Mouse (Mus musculus) forebrain, embryonic 13.5 days (tissue): ENCODE results near the gene Cyp2c50. TPM values are rescaled to one million over a fixed set of nuclear protein-coding genes. Genes with fewer than 3 reads are reported as not detected.
"Not testable (repeated sequence)": the region's sequence is repeated elsewhere in the genome, so short reads cannot be mapped to it uniquely, and the experiment has no call there.

ENCODE experiments used
- ATAC-seq: fragments of 200-750 bp; cut with Nextera tagmentation; 2 replicates; pipeline ENCODE4 v1.8.0; 2017
- H3K27ac ChIP-seq: fragments of 300-500 bp; sonication (generic); 2 replicates; pipeline ENCODE4 v1.5.1; 2015; ENCODE audit warnings: inconsistent platforms, mild to moderate bottlenecking, moderate library complexity
- H3K27me3 ChIP-seq: fragments of 300-500 bp; sonication (generic); 2 replicates; pipeline ENCODE4 v1.6.1; 2015; ENCODE audit warnings: mild to moderate bottlenecking, inconsistent platforms
- H3K36me3 ChIP-seq: fragments of 300-500 bp; sonication (generic); 2 replicates; pipeline ENCODE4 v1.6.1; 2015; ENCODE audit warnings: mild to moderate bottlenecking, inconsistent platforms; ENCODE audit not compliant: poor library complexity, severe bottlenecking
- H3K4me1 ChIP-seq: fragments of 300-500 bp; sonication (generic); 2 replicates; pipeline ENCODE4 v1.6.1; 2015; ENCODE audit warnings: inconsistent platforms
- H3K4me2 ChIP-seq: fragments of 300-500 bp; sonication (generic); 2 replicates; pipeline ENCODE4 v1.6.1; 2015; ENCODE audit warnings: inconsistent platforms, mild to moderate bottlenecking, moderate library complexity
- H3K4me3 ChIP-seq: fragments of 300-500 bp; sonication (generic); 2 replicates; pipeline ENCODE4 v1.5.1; 2015; ENCODE audit warnings: mild to moderate bottlenecking, inconsistent platforms
- H3K9ac ChIP-seq: fragments of 300-500 bp; sonication (generic); 2 replicates; pipeline ENCODE4 v1.6.1; 2015; ENCODE audit warnings: mild to moderate bottlenecking, inconsistent platforms
- H3K9me3 ChIP-seq: fragments of 300-500 bp; sonication (generic); replicated peaks from 2 replicates; pipeline ENCODE4 v1.6.1; 2016; ENCODE audit warnings: inconsistent platforms
- WGBS: fragments of 180-500 bp; shearing (Covaris S2); methylation state at CpG from one replicate; pipeline ENCODE4 v1.1.7; 2015; 5-methylcytosine and 5-hydroxymethylcytosine counted together
- polyA plus RNA-seq: library from polyadenylated mRNA; unstranded; fragments of >200 nt; fragmentation: Nextera tagmentation; extraction: Ambion mirVana; gene quantifications from 2 replicates; pipeline ENCODE4 v1.2.1, GENCODE M21; 2015

Cyp2c50 gene
- polyA plus RNA-seq = not detected in 2 replicates

DNA sequence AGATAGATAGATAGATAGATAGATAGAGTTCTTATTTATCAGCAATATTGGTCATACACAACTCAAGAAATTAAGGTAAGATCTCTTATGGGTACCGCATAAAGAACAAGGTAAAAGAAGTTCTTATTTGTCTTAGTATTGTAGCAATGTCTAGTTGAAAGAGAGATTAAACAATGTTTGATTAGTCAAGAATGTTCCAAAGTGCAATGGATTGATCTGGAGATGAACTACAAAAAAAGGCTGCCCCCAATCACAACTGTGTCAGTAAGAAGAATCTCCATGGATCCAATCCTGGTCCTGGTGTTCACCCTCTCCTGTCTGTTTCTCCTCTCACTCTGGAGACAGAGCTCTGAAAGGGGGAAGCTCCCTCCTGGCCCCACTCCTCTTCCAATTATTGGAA lies at the start of gene Cyp2c50:
Gene Cyp2c50 (plus strand): TSS at position 268 of the 400 bp plus-strand sequence.
- H3K4me3 ChIP-seq, H3K4me2 ChIP-seq, H3K27ac ChIP-seq, H3K27me3 ChIP-seq, H3K9me3 ChIP-seq, H3K4me1 ChIP-seq, ATAC-seq, H3K36me3 ChIP-seq, H3K9ac ChIP-seq: not testable (repeated sequence)
- WGBS = 98% methylated on average over 1 of the region's 1 CpGs

GRCm38 (mm10) chr19:40073701-40074100 lies 15.8 kb upstream of the Cyp2c50 start, which contains the start of gene Cyp2c54:
TSS of gene Cyp2c54 (minus strand) at chr19:40073827.
- H3K9ac ChIP-seq = no peak within 1 kb of the TSS
- no peak for ATAC-seq
- H3K27ac ChIP-seq = no peak within 1 kb of the TSS
- no peaks in the 10 kb centered on the region for H3K9me3 ChIP-seq
- H3K27me3 ChIP-seq = no peaks in the 10 kb centered on the region
- no peaks in the 10 kb centered on the region for H3K36me3 ChIP-seq
- H3K4me1 ChIP-seq = no peaks in the 10 kb centered on the region
- no peak within 1 kb of the TSS for H3K4me2 ChIP-seq
- H3K4me3 ChIP-seq = no peak within 1 kb of the TSS

DNA sequence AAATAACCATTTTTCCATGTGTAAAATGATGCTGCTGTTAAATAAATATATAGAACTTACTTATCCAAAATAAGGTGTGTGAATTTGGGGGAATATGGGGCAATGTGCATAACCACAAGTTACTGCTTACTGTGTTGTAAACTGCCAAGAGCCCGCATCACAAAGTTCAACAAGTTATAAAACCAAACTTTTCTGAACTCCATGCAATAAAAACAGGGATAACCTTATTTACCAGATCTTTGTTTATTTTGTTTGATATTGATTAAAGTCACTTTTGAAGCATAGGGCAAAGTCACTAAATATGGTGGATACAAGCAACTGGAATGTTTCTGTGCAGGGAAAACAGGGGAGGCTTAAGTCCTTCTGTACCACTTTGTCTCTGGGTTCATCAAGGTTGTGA lies 1.1 kb upstream of the Cyp2c50 start:
- Histone ChIP-seq H3K27ac (no peak overlapping the region), H3K36me3 (no peaks in the 10 kb centered on the region), H3K27me3 (no peaks in the 10 kb centered on the region), H3K9me3 (no peaks in the 10 kb centered on the region; the same call in 1 of the 2 replicates), H3K4me3 (no peak overlapping the region), H3K4me2 (no peak overlapping the region), H3K4me1 (no peaks in the 10 kb centered on the region), H3K9ac (no peak overlapping the region)
- WGBS = 97% methylated on average over 1 of the region's 1 CpGs
- no peak for ATAC-seq

- no peak overlapping the region for H3K9ac ChIP-seq
- ATAC-seq = no peak
- H3K9me3 ChIP-seq = no peaks in the 10 kb centered on the region
- no peaks in the 10 kb centered on the region for H3K27me3 ChIP-seq
- H3K4me2 ChIP-seq = no peak overlapping the region
- no peak overlapping the region for H3K27ac ChIP-seq
- 86% methylated on average over 3 of the region's 3 CpGs for WGBS
- H3K4me3 ChIP-seq = no peak overlapping the region
- H3K36me3 ChIP-seq = no peaks in the 10 kb centered on the region
- no peaks in the 10 kb centered on the region for H3K4me1 ChIP-seq
Observed at GRCm38 (mm10) chr19:40091111-40091510, 1.6 kb downstream of the Cyp2c50 start.

GRCm38 (mm10) chr19:40119624-40120023 lies 30.1 kb downstream of the Cyp2c50 start:
- WGBS = 80% methylated on average over 13 of the region's 13 CpGs
- not testable (repeated sequence) for H3K9ac ChIP-seq, H3K9me3 ChIP-seq, H3K4me1 ChIP-seq, H3K36me3 ChIP-seq, H3K27me3 ChIP-seq, H3K27ac ChIP-seq, H3K4me2 ChIP-seq, ATAC-seq, H3K4me3 ChIP-seq

DNA sequence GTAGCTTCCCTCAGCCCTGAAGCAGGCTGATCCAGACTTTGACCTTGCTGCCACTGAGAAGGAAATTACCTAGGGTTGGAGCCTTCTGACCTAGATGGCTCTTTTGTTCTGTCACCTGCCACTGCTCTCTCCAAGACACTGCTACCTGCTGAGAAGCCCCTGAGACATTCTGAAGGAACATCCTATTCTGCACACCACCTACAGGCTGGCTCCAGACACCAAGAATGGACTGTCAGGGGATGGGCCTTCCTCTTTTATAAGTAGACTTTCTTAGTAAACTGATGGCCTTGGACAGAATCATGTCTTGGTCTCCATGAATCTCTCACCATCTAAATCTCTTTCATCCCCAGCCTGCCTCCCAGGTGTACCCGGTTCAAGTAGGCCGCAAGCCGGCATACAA lies 35.7 kb downstream of the Cyp2c50 start:
- H3K4me3 ChIP-seq, H3K27ac ChIP-seq, H3K9ac ChIP-seq, H3K27me3 ChIP-seq, H3K4me1 ChIP-seq, H3K4me2 ChIP-seq, H3K36me3 ChIP-seq, H3K9me3 ChIP-seq, ATAC-seq: not testable (repeated sequence)
- 89% methylated on average over 3 of the region's 3 CpGs for WGBS

DNA sequence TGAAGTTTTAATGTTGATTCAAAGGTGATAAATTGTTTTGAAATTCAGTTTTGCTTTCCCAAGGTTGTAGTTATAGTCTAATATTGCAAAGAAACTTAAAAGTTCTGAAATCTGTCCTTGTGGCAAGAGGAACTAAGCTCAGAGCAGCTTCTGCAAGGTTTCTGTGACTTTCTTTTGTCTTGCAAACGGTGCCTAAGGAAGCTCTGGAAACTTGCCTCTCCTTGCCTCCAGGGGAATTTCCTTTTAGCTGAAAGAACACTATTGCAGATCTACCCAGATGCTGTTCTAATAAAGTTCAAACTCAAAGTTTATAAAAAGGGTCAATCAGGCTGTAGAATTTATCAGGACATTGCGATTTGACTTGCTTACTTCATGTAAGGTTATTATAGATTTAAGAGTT lies 37.5 kb downstream of the Cyp2c50 start:
- H3K4me1 ChIP-seq = not testable (repeated sequence)

More for the DNA sequence above, 37.5 kb downstream of the Cyp2c50 start:
- not testable (repeated sequence) for ATAC-seq, H3K27me3 ChIP-seq, H3K27ac ChIP-seq, H3K4me3 ChIP-seq, H3K9me3 ChIP-seq, H3K36me3 ChIP-seq, H3K4me2 ChIP-seq, H3K9ac ChIP-seq
- WGBS = 27% methylated on average over 2 of the region's 2 CpGs

Other genes starting within 250 kb of the Cyp2c50 start
- not detected in 2 replicates for gene Cyp2c69, start 202.9 kb upstream of the Cyp2c50 start, polyA plus RNA-seq
- gene Cyp2c37, start 97.3 kb upstream of the Cyp2c50 start, polyA plus RNA-seq = not detected in 2 replicates
- gene Cyp2c54, start 15.9 kb upstream of the Cyp2c50 start, polyA plus RNA-seq = not detected in 2 replicates
- not detected in 2 replicates for gene Cyp2c70, start 97.6 kb downstream of the Cyp2c50 start, polyA plus RNA-seq
- 38.5 and 39.4 TPM in 2 replicates for gene Pdlim1, start 182.2 kb downstream of the Cyp2c50 start, polyA plus RNA-seq